Mouse (Mus musculus) left cerebral cortex, adult 2 months (tissue): Measurements from ENCODE around the gene Phf21a. TPM values are rescaled to one million over a fixed set of nuclear protein-coding genes. Genes with fewer than 3 reads are reported as not detected.

Experiments used
- DNase-seq, 2 experiments: peaks; one replicate each; pipeline ENCODE4 v3.0.0; 2021 to 2022; ENCODE audit warnings: low spot score in 2 of 2, mixed read lengths in 1 of 2; ENCODE audit errors: extremely low spot score in 1 of 2
- H3K27ac ChIP-seq: fragments of 200-600 bp; 2 replicates; pipeline ENCODE4 v1.8.1; 2022
- H3K4me3 ChIP-seq: fragments of 200-600 bp; 2 replicates; pipeline ENCODE4 v1.8.1; 2022
- CTCF ChIP-seq: fragments of 200-600 bp; IDR thresholded peaks from 2 replicates; pipeline ENCODE4 v1.8.1; 2022; ENCODE audit warnings: antibody characterized with exemption, mild to moderate bottlenecking, moderate library complexity
- intact Hi-C: fragments of 180-260 bp; cut with DNase I; formaldehyde crosslinking; loops from one replicate; pipeline ENCODE4 v1.15.1; 2025
- total RNA-seq, 2 experiments: library from RNA; stranded (reverse); gene quantifications; 2 replicates each; pipeline ENCODE4 v1.2.3; 2021

Gene Phf21a
- total RNA-seq, 2 experiments from 2014 or later, result 124 to 153 TPM

DNA sequence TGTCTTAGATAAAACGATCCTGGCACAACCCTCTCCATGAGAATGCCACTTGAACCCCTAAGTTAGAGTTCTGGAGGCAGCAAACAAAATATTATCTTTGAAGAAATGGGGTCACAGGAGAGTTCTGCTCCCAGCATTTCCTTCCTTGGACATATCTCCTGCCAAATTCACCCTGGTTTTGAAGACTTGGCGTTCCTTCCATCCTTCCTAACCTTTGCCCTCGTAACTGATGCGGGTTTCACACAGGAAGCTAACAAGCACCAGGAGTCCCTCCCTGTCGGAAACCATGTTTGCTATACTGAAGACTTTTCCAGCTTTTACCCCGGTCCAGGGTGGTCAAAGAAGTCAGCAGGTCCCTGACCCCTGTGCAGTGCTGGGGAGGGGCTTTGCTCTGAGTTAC lies 261.3 kb downstream of the Phf21a start:
- TF ChIP-seq CTCF, result no peak
- DNase-seq, result no peak
- no peak overlapping the region for H3K27ac ChIP-seq
- H3K4me3 ChIP-seq, result no peak overlapping the region
- intact Hi-C loops, result no loop called here

DNA sequence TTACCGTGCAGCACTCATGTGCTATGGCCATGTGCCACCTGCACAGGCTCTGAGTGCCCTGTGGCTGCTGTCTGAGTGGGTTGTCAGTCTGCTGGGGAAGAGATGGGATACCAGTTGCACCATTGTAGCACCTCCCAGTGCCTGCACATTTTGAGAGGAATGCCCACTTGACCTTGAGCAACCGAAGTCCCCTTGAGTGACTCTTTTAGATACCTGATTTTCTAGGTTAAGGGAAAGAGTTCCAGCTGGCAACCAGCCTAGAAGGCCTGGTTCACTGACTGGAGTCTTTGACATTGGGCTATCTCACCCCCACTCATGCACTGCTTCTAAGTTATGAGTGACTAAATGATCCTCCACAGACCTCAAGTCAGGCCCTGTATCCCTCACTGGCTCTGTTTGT lies 266.4 kb downstream of the Phf21a start:
- H3K27ac ChIP-seq, result no peak overlapping the region
- intact Hi-C loops, result no loop called here
- no peak overlapping the region for H3K4me3 ChIP-seq
- TF ChIP-seq CTCF, result no peak
- DNase-seq, result no peak

DNA sequence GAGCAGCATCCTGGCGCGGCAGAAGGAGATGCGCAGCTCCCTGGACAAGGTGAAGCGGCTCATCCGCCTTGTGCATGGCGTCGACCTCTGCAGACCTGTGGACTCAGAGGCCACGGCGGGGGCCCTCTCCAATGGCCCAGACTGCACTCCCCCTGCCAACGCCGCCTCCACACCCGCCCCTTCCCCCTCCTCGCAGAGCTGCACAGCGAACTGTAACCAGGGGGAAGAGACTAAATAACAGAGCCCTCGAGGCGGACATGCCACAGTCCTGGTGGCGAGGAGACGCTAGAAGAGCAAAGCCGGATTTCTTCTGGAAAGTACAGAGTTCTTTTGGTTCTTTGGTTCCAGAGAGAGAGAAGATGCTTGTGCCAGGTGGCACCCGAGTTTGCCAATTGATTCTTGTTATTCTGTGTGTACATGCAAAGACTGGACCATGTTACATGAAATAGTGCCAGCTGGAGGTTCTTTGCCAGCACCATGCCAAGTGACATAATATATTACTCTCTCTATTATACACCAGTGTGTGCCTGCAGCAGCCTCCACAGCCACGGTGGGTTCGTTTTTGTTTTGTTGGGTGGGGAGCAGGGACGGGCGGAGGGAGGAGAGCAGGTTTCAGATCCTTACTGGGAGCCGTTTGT lies 267.4 kb downstream of the Phf21a start:
- no peak overlapping the region for H3K27ac ChIP-seq
- H3K4me3 ChIP-seq, result no peak overlapping the region
- TF ChIP-seq CTCF, result no peak
- DNase-seq, result no peak
- intact Hi-C loops, result no loop called here

DNA sequence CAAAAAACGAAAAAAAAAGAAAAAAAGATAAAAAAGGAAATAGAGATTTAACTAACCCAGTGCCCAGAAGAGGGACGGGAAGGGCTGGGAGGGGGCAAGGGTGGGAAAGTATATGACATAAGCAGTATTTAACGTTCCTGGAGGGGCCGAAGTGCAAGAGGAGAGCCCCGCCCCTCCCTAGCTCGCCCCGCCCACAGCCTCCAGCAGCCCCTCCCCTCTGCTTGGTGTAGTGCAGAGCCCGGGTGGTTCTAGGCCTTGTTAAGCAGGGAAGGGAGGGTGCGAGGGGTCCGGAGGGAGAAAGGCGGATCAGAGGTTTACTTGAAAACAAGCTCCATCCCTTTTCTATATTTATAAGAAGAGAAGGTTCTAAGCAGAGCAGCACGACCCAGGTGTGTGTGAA lies 268.0 kb downstream of the Phf21a start:
- no peak overlapping the region for H3K27ac ChIP-seq

DNA sequence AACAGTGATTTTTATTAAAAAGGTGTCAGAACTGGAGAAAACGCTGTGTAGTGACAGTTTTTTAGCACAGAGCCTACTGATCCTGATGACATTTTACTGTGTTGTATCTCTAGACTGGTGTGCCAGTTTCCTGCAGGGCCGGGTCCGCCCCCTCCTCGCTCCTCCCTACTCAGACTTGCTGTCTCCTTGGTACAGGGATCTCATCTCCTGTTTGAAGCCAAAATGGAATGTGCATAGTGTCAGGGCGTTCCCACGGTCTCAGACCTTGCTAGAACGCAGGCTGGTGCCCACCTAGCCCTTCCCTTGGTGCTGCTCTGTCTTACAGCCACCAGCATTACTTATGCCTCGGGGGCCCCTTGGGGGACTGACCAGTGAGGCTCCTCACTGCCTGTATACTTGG lies 268.9 kb downstream of the Phf21a start:
- H3K27ac ChIP-seq, result no peak overlapping the region
- TF ChIP-seq CTCF, result no peak

More for the DNA sequence above, 268.0 kb downstream of the Phf21a start:
- no peak for DNase-seq
- no peak overlapping the region for H3K4me3 ChIP-seq
- intact Hi-C loops, result no loop called here
- no peak for TF ChIP-seq CTCF

DNA sequence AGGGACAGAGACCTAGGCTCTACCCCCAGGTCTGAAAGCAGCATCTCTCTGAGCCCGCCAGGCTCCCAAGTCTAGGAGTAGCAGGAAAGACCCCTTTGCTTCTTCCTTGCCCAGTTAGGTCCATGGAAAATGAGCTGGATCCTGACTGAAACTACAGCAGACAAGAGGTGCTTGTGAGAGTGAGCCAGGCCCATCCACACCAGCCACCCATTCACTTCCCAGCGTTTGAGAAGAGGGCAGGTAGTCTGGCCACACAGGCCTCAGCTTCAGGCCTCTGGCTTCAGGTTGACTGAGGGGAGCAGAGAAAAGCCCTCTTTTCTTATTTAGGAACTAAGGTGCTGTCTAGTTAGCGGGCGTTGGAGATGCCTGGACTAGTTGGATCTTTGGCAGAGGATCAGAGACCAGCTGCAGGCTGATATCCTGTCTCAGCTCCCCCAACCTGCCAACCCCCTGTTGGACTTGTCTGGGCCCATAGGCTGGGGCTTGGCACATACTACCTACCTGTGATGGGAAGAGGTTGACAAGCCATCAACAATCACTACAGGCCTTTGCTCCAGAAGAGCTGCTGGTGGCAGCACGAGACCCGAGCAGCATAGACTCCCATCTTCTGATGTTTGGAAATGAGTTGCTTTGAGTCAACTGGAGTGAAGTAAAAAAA lies 269.8 kb downstream of the Phf21a start:
- intact Hi-C loops, result no loop called here
- Histone ChIP-seq H3K27ac (no peak overlapping the region), H3K4me3 (no peak overlapping the region)
- no peak for TF ChIP-seq CTCF
- DNase-seq, result no peak

More for the DNA sequence above, 268.9 kb downstream of the Phf21a start:
- intact Hi-C loops, result no loop called here
- DNase-seq, result no peak
- no peak overlapping the region for H3K4me3 ChIP-seq

DNA sequence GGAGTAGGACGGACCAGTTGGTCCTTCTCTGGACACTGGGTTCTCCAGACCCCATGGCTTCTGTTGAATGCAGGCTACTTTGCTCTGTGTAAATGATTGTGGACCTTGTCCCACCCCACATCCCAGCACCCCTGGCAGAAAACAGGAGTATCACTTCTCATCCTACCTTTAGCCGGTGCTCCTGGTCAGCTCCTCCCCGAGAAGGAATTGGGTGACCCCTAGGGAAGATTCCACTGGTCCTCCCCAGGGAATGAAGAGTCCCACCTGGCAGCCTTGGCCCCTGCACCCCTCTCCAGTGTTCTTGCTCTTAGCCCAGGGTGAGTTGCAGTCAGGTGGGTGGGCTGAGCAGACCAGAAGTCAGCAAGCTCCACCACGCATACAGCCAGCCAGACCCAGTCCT lies 271.2 kb downstream of the Phf21a start:
- Histone ChIP-seq H3K4me3 (no peak overlapping the region), H3K27ac (no peak overlapping the region)
- TF ChIP-seq CTCF, result no peak
- DNase-seq, result no peak
- intact Hi-C loops, result no loop called here

DNA sequence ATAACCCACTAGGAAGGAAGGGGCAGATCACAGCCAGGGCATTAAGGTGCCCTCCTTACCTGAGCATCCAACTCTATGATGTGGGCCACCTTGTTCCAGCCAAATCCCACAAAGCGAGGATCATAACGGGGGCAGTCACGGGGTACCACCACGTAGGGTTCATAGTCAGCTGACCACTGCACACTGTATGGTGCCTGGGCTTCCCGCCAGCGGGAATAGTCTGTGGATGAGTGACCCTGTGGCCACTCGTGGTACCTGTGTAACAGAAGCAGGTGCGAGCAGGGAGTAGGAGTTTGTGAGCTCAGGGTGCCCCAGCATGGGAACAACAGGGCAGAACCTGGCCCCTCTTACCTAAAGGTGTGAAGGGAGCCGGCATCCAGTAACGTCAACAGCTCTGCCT lies 272.7 kb downstream of the Phf21a start:
- TF ChIP-seq CTCF, result no peak
- intact Hi-C loops, result no loop called here
- H3K4me3 ChIP-seq, result no peak overlapping the region
- no peak overlapping the region for H3K27ac ChIP-seq
- no peak for DNase-seq

DNA sequence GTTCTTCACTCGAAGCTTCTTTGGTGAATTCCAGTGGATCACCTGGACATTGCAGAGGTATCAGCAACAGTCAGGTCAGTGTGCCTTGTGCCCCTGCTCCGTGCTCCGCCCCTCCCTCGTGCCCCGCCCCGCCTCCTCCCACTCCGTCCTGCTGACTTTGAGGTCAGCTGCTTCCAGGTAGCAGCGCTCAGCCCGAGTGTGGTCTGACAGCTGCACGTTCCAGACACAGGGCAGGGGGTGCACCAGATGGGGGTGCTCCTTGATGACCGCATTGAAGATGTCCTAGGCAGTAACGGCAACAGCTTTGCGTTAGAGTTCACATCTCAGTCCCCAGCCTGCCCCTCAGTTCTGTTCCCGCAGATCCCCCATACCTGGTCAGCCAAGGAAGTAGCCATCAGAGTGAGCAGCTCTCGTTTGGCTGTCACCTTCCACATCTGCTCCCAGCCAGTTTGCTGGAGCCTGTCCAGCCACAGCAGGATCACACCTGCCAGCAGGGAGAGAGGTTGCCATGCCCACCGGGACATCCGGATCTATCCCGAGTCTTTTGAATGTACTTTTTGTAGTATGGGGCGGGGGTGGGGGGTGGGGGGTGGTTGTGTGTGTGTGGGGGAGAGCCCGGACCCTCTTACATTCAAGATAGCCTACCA lies 274.6 kb downstream of the Phf21a start:
- H3K27ac ChIP-seq, result no peak overlapping the region
- intact Hi-C loops, result no loop called here
- no peak for DNase-seq
- H3K4me3 ChIP-seq, result no peak overlapping the region
- TF ChIP-seq CTCF, result no peak

DNA sequence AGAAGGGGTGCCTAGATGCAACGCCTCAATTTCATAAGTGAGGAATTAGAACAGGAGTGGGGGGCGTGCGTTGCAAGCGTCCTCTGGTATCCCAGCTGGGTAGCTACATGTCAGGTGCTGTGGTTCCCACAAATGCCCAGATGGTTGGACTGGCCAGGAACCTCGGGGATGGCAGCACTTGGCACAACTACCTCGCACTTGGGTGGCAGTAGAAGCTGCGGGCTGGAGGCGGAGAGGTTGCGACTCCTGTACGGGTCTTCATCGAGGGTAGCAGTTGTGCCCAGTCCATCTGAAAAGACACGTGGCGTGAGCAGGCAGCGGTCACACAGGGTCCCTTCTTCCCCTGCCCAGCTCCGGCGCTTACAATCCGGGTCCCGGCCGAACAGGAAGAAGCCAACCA lies 277.5 kb downstream of the Phf21a start:
- DNase-seq, result no peak
- no peak for TF ChIP-seq CTCF
- H3K4me3 ChIP-seq, result 0 out of 2 replicates have a peak overlapping the region, but pooled peaks have one; percentile 16
- intact Hi-C loops, result no loop called here
- H3K27ac ChIP-seq, result no peak overlapping the region

DNA sequence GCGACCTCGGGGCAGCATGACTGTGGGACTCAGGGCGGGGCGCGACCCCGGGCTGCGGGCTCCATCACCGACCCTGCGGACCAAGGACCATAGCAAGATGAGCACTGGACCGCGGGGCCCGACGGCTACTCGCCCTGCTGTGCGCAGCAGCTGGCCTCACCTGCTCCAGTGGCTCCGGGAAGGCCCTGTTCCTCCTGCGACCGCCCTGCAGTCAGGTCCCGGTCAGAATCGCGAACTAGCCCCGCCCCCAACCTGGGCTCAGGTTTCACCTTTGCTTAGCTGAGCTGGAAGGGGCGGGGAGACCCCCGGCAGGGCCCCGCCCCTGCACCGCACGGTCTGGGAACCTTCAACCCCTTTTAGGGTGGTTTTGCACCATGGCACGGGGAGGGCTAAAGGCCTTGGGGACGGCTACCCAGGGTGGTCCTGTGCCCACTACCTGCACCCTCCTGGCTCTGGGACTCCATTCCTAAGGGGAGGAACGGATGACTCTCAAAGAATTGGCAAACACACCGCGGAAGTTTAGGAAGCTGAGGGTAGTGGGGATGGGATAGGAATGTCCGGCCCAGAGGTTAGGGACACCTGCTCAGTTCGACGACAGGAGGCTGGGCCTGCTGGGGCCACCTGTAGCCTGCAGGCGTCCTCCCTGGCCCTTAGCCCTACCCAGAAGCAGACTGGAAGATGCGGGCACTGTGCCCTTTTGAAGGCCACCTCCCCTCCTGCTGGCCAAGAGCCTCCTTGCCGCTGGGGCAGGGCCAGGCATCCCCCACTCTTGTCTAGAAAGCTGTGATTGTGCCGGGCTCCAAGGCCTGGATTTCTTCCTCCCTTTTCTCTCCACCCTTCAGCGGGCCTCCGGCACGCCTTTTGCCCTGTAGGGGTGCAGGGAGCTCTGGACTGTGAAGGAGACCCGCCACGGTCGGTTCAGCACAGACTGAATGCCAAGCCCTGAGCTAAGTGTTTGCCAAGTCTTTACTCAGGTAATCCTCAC lies 278.2 kb downstream of the Phf21a start:
- no peak for DNase-seq
- Histone ChIP-seq H3K4me3 (peak overlapping the region; percentile 16; the same call in 1 of the 2 replicates), H3K27ac (no peak overlapping the region)
- intact Hi-C loops, result no loop called here
- TF ChIP-seq CTCF, result no peak
